Mouse (Mus musculus): Measurements from ENCODE around the gene Itgax. TPM values are rescaled to one million over a fixed set of nuclear protein-coding genes. Genes with fewer than 3 reads are reported as not detected.

Itgax gene
- polyA plus RNA-seq, 1 experiment: 0.22 TPM

- no peak for DNase-seq (ENCODE audit: low read depth)
- TF ChIP-seq CTCF (IDR thresholded peaks at IDR 0.05; ENCODE audit: borderline replicate concordance, extremely low read depth, insufficient read depth, insufficient read length) (no peak), POLR2A (IDR thresholded peaks at IDR 0.05; ENCODE audit: borderline replicate concordance, extremely low read depth, insufficient read depth, insufficient read length, poor library complexity, severe bottlenecking) (no peak)
Observed at GRCm38 (mm10) chr7:128164001-128164400, 34.7 kb downstream of the Itgax start.

DNA sequence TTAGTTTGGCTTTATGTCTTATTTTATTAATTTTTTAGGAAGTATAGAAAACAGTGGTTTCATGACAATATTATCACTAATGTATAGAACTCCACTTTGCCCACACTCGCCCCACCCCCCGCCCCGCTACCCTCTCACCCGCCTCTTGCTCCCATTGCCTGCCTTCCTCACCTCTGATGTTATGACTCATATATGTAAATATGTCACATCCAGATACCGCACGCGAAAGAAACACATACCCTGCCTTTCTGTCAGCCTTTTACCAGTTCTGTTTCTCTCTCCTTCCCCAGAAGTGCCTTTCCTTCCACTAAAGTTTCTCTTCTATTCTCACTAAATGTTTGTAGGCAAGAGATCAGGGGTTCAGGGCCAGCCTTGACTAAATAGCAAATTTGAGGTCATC lies 37.0 kb downstream of the Itgax start:
- DNase-seq (ENCODE audit: low read depth): no peak
- TF ChIP-seq POLR2A (IDR thresholded peaks at IDR 0.05; ENCODE audit: borderline replicate concordance, extremely low read depth, insufficient read depth, insufficient read length, poor library complexity, severe bottlenecking) (no peak), CTCF (IDR thresholded peaks at IDR 0.05; ENCODE audit: borderline replicate concordance, extremely low read depth, insufficient read depth, insufficient read length) (no peak)

DNA sequence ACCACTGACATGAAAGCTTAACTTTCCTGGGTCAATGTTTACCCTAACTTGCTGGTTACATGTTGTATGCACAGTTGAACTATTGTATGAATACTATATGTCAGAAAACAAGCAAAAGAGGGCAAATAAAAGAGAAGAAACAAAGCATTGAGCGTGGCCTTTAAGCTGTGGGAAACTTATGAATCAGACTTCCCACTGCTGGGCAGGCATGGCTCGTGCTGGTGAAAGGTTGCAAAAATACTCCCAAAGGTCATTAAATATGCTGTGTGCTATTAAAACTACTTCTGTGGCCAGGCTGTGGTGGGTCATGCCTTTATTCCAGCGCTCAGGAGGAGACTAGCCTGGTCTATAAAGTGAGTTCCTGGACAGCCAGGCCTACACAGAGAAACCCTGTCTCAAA lies 40.6 kb downstream of the Itgax start:
- TF ChIP-seq CTCF (IDR thresholded peaks at IDR 0.05; ENCODE audit: borderline replicate concordance, extremely low read depth, insufficient read depth, insufficient read length) (no peak), POLR2A (IDR thresholded peaks at IDR 0.05; ENCODE audit: borderline replicate concordance, extremely low read depth, insufficient read depth, insufficient read length, poor library complexity, severe bottlenecking) (no peak)

GRCm38 (mm10) chr7:128178385-128178784 lies 49.0 kb downstream of the Itgax start:
- no peak for DNase-seq (ENCODE audit: low read depth)
- TF ChIP-seq POLR2A (IDR thresholded peaks at IDR 0.05; ENCODE audit: borderline replicate concordance, extremely low read depth, insufficient read depth, insufficient read length, poor library complexity, severe bottlenecking) (no peak), CTCF (IDR thresholded peaks at IDR 0.05; ENCODE audit: borderline replicate concordance, extremely low read depth, insufficient read depth, insufficient read length) (no peak)

More for the DNA sequence above, 40.6 kb downstream of the Itgax start:
- no peak for DNase-seq (ENCODE audit: low read depth)

DNA sequence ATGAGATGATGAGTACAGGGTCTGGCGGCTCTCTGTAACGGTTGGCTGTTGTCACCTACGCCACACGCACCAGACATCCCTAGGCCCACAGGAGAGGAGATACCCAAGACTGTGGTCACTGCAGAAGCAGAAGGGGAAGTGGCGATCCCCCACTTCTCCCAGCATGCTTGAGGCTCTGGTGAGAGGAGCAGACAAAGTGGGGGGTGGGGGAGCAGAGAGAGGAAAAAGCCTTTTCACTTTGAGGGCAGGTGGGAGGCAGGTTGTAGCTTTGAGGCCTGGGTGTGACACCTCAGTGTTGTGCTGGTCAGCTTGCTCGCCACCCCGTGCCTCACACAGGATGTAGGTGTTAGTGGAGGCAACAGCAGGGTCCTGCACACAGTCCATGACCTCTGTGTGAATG lies 50.8 kb downstream of the Itgax start:
- TF ChIP-seq CTCF (IDR thresholded peaks at IDR 0.05; ENCODE audit: borderline replicate concordance, extremely low read depth, insufficient read depth, insufficient read length): no peak
- TF ChIP-seq POLR2A (IDR thresholded peaks at IDR 0.05; ENCODE audit: borderline replicate concordance, extremely low read depth, insufficient read depth, insufficient read length, poor library complexity, severe bottlenecking): no peak

GRCm38 (mm10) chr7:128180546-128180945 lies 51.2 kb downstream of the Itgax start:
- TF ChIP-seq POLR2A (IDR thresholded peaks at IDR 0.05; ENCODE audit: borderline replicate concordance, extremely low read depth, insufficient read depth, insufficient read length, poor library complexity, severe bottlenecking) (no peak), CTCF (IDR thresholded peaks at IDR 0.05; ENCODE audit: borderline replicate concordance, extremely low read depth, insufficient read depth, insufficient read length) (no peak)
- DNase-seq (ENCODE audit: low read depth): no peak

More for the DNA sequence above, 50.8 kb downstream of the Itgax start:
- no peak for DNase-seq (ENCODE audit: low read depth)

DNA sequence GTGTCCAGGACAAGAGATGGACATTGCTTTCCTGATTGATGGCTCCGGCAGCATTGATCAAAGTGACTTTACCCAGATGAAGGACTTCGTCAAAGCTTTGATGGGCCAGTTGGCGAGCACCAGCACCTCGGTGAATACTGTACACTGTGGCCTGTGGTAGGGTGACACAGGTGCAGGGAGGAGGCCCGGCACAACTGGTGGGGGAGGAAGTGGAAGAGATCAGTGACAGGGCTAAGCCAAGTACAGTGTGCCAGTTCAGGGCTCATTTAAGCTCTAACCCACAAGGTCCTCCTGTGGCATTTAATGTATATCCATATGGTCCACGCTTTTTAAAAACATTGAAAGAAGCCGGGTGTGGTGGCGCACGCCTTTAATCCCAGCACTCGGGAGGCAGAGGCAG lies 52.3 kb downstream of the Itgax start:
- TF ChIP-seq POLR2A (IDR thresholded peaks at IDR 0.05; ENCODE audit: borderline replicate concordance, extremely low read depth, insufficient read depth, insufficient read length, poor library complexity, severe bottlenecking) (no peak), CTCF (IDR thresholded peaks at IDR 0.05; ENCODE audit: borderline replicate concordance, extremely low read depth, insufficient read depth, insufficient read length) (no peak)
- DNase-seq (ENCODE audit: low read depth): no peak

Other genes starting within 250 kb of the Itgax start
- 2.2 and 3.5 TPM in 2 replicates for gene Prss53, start 238.6 kb upstream of the Itgax start, polyA plus RNA-seq (2012; rRNA removed)
- not detected in 2 replicates for gene Gm21974, start 234.1 kb upstream of the Itgax start, polyA plus RNA-seq (2012; rRNA removed)
- 68.2 and 78.7 TPM in 2 replicates for gene Vkorc1, start 233.9 kb upstream of the Itgax start, polyA plus RNA-seq (2012; rRNA removed)
- 59.5 and 79.8 TPM in 2 replicates for gene Bckdk, start 225.5 kb upstream of the Itgax start, polyA plus RNA-seq (2012; rRNA removed)
- gene Kat8, start 217.0 kb upstream of the Itgax start, polyA plus RNA-seq (2012; rRNA removed): 44.8 and 47.7 TPM in 2 replicates
- gene Prss8, start 199.4 kb upstream of the Itgax start, polyA plus RNA-seq (2012; rRNA removed): 0.51 and 0.97 TPM in 2 replicates
- 11.2 and 16.6 TPM in 2 replicates for gene Prss36, start 182.8 kb upstream of the Itgax start, polyA plus RNA-seq (2012; rRNA removed)
- 596 and 633 TPM in 2 replicates for gene Fus, start 162.1 kb upstream of the Itgax start, polyA plus RNA-seq (2012; rRNA removed)
- gene Pycard, start 135.7 kb upstream of the Itgax start, polyA plus RNA-seq (2012; rRNA removed): 6.9 and 10.1 TPM in 2 replicates
- gene Trim72, start 125.6 kb upstream of the Itgax start, polyA plus RNA-seq (2012; rRNA removed): 0.92 and 1.0 TPM in 2 replicates
- gene Itgam, start 66.9 kb upstream of the Itgax start, polyA plus RNA-seq (2012; rRNA removed): 1.2 and 1.3 TPM in 2 replicates
- gene Gm49368, start 66.9 kb upstream of the Itgax start, polyA plus RNA-seq (2012; rRNA removed): 0.03 TPM in 1 of 2 replicates, not detected in the other
- gene Itgad, start 24.8 kb downstream of the Itgax start, polyA plus RNA-seq (2012; rRNA removed): 0.09 TPM in 1 of 2 replicates, not detected in the other
- 0.68 and 0.77 TPM in 2 replicates for gene Cox6a2, start 76.8 kb downstream of the Itgax start, polyA plus RNA-seq (2012; rRNA removed)
- 17.3 and 17.8 TPM in 2 replicates for gene Armc5, start 107.8 kb downstream of the Itgax start, polyA plus RNA-seq (2012; rRNA removed)
- gene 9130023H24Rik, start 108.5 kb downstream of the Itgax start, polyA plus RNA-seq (2012; rRNA removed): 3.5 and 4.4 TPM in 2 replicates
- gene Tgfb1i1, start 117.3 kb downstream of the Itgax start, polyA plus RNA-seq (2012; rRNA removed): 10.4 and 21.3 TPM in 2 replicates
- gene Slc5a2, start 136.1 kb downstream of the Itgax start, polyA plus RNA-seq (2012; rRNA removed): 0.04 TPM in 1 of 2 replicates, not detected in the other
- gene BC017158, start 168.6 kb downstream of the Itgax start, polyA plus RNA-seq (2012; rRNA removed): 27.6 and 34.2 TPM in 2 replicates

All from brain, embryonic 14.5 days (tissue).